Mouse (Mus musculus) ES-Bruce4 (cell line): ENCODE results near the gene Dguok.

ENCODE experiments used
- CTCF ChIP-seq: IDR thresholded peaks from one replicate; pipeline ENCODE4 v1.8.1; 2011; ENCODE audit warnings: low read depth, low read length
- POLR2A ChIP-seq: IDR thresholded peaks from one replicate; pipeline ENCODE4 v1.8.1; 2011; ENCODE audit warnings: low read length; ENCODE audit not compliant: insufficient read depth

DNA sequence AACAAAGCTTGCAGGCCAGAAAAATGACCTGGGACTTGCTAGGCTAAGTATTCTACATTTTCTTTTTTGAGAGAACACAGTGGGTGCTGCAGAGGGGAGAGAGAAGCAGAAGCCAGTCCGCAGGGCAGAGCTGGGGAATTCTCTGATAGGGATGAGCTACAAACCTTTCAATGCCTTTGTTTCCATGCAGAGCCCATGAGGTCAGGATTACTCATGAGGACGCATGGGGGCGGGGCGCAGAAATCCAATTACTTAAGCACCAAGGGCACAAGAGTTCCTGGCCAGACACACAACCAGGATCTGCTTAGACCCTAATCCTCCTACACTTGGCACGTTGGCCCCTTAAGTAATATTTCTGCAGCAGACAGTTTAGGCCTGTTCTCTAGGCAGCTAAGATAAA lies 71.6 kb downstream of the Dguok start:
- no peak for TF ChIP-seq CTCF
- no peak for TF ChIP-seq POLR2A
